Mouse (Mus musculus): ENCODE data around the gene Ptges.

DNA sequence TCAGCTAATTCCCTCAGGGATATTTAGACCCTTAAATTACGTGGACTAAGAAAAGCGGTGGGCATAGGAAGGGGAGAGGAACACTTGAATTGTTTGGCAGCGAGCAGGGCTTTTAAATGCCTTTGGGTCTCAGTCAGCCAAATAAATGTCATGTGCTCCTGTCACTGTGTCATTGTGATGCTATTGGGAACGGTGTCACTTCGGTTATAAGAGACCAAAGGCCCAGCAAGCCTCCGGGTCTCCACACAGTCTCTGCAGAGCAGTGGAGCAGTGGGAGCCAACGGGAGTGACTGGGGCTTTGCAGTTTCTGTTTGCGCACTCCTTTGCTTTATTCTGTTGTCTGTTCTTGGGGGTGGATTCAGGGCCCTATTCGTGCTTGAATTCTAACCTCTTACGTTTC lies 55.2 kb downstream of the Ptges start:
- TF ChIP-seq CTCF (IDR thresholded peaks at IDR 0.05 in 2 of 3, conservative IDR thresholded peaks at IDR 0.05 in 1 of 3; ENCODE audit: control insufficient read depth in 1 of 3, insufficient read depth in 1 of 3, low read depth in 2 of 3, low read length in 3 of 3, poor library complexity in 1 of 3, severe bottlenecking in 1 of 3) (no peak), SIN3A (IDR thresholded peaks at IDR 0.05; ENCODE audit: low read length) (no peak), MYC (IDR thresholded peaks at IDR 0.05; ENCODE audit: low read depth, low read length) (no peak), ZC3H11A (IDR thresholded peaks at IDR 0.05; ENCODE audit: low read depth, low read length) (no peak), GATA1 (IDR thresholded peaks at IDR 0.05; ENCODE audit: low read depth, low read length) (no peak)
